Mouse (Mus musculus) cerebellum, postnatal 14 days (tissue): ENCODE data around the gene Mrpl41.

ENCODE experiments used
- DNase-seq, 2 experiments: peaks; one replicate each; pipeline ENCODE4 v3.0.0; 2021; ENCODE audit warnings: mixed read lengths in 2 of 2

Gene Mrpl41

DNA sequence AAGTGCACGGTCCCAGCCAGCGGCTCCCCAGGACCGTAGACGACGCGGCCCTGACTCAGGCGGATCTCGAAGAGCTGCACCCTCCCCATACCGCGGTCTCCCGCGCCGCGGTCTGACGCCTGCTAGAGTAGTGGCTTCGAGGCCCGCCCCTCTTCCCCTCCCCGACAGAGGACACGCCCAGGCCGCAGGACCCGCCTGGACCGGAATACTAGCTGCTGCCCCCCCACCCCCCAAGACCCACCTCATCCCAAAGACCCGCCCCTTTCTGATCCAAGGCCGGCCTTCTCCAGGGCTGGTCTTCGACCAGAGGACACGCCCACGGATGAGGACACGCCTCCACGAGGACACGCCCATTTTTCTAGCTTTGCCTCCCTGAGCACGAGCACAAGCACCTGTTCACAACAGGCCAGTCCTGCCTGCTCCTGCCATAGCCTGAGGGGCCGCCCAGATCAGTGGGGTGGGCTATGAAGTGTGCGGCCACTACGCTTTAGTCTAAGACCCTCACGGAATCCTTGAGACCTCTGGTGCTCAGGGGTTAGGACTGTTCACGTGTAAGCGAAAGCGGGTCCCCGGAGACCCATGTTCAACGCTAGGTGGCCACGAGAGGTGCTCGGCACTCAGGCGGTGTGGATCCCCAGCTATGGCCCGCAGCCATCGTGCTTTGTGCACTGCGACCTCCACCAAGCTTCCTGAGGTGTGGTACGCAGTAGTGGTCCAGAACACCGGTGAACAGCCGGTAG is 39.7 kb downstream of the Mrpl41 start, which contains the start of gene Arrdc1:
Arrdc1 (minus strand) TSS at position 196 of the 740 bp plus-strand sequence.
- DNase-seq, result peak; percentile 85 to 86

DNA sequence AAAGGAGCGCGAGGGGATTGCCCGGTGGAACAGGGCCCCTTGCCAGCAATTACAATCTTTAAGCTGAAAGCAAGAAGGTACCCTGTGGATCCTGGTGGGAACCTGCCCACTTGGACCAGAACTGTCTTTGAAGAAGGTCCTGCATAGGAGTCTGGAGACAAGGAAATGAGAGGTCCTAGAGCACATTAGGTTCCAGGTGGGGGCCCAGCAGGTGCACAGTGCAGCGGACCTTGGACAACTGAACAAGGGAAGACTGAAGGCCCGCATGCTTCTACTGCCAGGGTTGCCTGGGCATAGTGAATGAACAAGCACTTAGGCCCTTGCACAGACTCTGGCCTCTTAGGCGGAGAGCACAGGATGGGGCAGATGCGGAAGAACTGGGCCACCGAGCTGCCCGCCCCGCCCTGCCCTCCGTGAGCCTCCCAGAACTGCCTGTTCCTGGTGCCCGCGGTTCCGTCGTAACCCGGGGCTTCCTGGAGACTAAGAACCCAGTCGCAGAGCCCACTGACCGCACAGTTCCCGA is 40.4 kb downstream of the Mrpl41 start:
- peak; percentile 56 to 64 for DNase-seq

DNA sequence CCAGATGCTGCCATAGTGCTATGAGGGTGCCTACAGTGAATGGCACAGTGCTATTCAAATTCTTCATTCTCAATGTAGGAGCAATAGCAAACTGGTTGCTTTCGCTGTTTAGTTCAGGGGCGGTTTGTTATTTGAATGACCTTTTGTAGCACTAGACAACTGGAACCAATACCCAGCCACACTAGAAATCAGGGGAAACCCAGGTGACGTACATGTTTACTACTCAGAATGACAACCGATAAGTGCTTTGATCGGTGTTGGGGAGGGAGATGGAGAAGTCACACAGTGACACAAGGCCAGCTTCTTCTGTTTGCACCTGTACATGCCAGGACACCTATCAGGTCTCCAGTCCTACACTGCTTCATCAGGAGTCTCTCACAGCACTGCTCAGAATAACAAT is 45.3 kb downstream of the Mrpl41 start:
- no peak for DNase-seq

DNA sequence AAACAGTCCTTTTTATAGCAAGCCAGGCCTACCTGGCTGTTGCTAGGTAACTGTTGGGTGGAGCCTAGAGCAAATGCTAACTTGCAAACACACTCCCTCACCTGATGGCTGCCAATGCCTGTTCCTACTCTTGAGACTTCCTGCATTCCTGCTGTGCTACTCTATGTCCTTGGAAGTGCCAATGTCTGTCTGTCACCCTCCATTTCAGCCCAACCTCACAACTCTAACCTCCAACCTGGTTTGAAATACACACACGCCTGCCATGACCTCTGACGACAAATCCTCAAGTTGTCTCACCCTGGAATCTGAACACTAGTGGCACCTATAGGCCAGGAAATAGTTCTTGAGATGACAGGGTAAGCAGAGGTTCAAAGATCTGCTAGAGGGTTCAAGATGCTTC is 45.8 kb downstream of the Mrpl41 start:
- no peak for DNase-seq

DNA sequence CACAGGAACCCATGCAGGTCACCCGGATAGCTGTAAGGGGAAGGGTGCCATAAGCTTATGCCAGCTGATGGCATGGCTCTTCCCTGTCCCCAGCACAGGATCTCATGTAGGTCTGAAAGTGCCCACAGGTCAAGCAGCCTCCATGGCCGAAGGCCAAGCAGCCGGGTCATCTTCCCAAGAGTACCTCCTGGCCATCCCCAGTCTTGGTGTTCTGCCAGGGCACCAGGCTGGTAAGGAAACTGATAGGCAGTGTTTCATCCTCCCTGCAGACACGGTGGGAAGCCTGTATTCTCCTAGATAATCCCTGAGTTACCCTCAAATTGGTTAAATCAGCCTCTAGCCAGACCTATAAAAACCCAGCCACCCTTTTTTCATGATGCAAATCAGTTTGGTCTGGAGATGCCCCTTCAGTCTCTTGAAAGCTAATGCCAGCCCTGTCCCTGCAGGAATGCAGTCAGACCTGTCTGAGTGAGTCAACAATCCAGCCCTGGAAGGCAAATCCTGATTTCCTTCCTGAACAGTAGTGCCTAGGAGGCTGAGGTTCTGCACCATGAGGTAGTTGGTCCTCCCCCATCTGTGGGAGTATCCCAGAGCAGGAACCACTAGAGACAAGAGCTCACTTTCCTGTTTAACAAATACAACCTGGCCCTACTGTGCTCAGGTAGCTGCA is 47.0 kb downstream of the Mrpl41 start:
- DNase-seq, result peak; percentile 51 to 69

DNA sequence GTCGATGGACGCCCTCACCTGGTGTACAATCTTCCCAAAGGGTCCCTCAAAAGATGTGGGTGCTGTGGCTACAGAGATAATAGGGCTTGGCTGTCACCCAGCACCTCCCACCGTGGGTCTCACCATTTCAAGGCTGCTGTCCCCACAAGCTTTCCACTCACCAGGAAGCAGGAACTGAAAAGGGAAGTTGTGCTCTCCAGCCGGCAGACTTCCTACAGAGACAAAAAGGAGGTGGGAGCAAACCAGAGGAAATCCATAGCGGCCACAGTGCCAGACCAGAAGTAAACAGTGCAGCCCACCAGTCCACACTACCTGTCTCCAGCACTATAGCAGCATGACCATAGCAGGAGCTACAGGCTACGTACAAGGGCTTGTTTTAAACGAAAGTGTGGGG is 47.9 kb downstream of the Mrpl41 start:
- no peak for DNase-seq

DNA sequence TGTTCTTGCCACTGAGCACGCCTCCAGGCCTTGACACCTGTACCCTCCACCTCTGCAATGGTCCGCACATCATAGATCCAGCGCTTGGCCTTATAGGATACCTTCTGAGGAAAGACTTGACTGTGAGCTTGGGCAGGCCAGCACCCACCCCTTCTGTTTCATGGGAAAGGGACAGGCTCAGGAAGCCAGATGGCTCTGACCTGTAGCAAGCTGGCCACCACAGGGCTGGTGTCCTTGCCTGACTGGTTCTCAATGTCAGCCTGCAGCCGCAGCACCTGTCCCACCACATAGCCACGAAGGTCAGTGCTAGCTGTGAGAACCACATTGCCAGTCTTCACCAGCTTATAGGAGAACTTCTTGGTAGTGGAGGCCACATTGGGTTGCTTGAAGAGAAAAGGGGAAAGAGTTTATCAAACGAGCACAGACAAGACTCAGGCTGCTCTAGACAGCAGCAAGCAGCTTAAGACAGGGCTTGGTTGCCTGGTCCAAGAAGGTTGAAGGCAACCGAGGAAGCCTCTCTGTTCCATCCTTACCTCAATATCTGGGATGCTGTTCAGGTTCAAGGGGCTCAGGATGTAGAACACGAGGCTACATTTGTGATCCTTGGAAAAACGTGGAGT is 48.4 kb downstream of the Mrpl41 start:
- DNase-seq, result no peak

DNA sequence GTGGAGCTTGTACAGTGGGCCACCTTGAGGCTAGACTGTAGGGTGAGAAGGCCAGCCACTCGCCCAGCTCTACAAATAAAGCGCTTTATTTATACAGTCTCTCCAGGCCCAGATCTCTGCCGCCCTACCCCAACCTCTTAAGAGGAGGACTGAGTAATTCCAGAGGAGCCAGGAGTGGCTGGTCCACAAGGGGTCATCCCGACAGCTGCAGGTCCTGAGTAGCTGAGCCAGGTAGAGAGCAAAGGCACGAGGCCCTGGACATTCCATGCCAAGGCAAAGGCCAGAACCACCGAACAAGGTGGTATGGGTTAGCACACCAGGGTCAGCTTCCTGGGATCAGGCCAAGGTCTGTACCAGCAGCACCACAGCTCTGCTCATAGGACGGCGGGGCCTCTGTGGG is 49.6 kb downstream of the Mrpl41 start:
- no peak for DNase-seq
